Mouse (Mus musculus) small intestine, adult 2 months (tissue): Measurements from ENCODE around the gene Tmem126a.

Experiments
- CTCF ChIP-seq: fragments of 200-500 bp; IDR thresholded peaks from 2 replicates; pipeline ENCODE4 v1.5.1; 2012; ENCODE audit warnings: low read depth, mild to moderate bottlenecking, control low read depth, inconsistent platforms, low read length, moderate library complexity, mixed read lengths; ENCODE audit not compliant: insufficient replicate concordance, insufficient read length; ENCODE audit errors: extremely low read depth
- POLR2A ChIP-seq: fragments of 200-500 bp; IDR thresholded peaks from 2 replicates; pipeline ENCODE4 v1.6.1; 2012; ENCODE audit warnings: low read depth, mild to moderate bottlenecking, control low read depth, inconsistent platforms, low read length, moderate library complexity

- no peak for TF ChIP-seq CTCF
- no peak for TF ChIP-seq POLR2A
Observed at GRCm38 (mm10) chr7:90461441-90461840, 4.4 kb upstream of the Tmem126a start.
